Mouse (Mus musculus): ENCODE data around the gene B3gat2.

B3gat2 gene

DNA sequence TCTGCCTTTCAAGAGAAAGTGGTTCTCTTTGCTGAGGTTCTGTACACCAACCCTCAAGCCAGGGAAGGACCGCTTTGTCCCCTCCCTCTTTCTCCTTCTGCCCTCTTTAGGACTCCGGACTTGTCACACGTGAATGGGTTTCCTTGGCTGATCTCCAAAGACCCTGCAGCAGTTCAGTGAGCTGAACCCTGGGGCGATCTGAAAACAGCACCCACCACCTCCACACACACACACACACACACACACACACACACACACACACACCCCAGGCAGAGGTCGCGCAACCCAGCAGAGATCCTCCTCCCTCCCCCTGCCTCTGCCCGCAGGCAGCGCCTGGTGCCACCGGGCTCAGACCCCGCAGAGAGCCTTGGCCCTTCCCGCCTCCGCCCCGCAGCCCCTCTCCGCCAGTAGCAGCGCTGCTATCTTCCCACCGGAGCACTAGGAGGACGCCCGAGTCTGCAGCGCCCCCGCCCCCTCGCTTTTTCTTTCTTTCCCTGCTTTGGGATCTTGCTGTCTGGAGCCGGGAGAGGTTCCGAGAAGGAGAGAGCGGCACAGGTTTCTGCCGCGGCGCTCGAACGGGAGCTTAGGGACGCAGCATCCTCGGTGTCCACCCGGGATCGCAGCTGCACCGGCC, at the start of gene B3gat2:
Gene B3gat2, plus strand, starts transcription at position 252 of the 634 bp plus-strand sequence.
- peak; percentile 32 for DNase-seq (ENCODE audit: low read depth, low spot score)

DNA sequence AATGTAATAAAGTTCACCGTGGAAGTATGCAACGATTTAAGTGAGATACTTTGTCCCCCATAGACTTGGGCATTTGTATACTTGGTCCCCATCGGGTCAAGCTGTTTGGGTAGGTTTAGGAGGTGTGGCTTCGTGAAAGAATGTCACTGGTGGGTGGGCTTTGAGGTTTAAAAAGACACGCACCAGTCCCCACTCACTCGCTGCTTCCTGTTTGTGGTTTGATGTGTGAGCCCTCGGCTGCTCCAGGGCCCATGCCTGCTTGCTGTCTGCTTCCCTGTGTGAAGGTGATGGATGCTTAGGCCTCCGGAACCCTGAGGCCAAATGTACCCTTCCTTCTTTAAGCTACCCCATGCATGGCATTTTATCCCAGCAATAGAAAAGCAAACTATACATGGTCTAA, 41.2 kb upstream of the B3gat2 start:
- DNase-seq (ENCODE audit: low read depth, low spot score): no peak

DNA sequence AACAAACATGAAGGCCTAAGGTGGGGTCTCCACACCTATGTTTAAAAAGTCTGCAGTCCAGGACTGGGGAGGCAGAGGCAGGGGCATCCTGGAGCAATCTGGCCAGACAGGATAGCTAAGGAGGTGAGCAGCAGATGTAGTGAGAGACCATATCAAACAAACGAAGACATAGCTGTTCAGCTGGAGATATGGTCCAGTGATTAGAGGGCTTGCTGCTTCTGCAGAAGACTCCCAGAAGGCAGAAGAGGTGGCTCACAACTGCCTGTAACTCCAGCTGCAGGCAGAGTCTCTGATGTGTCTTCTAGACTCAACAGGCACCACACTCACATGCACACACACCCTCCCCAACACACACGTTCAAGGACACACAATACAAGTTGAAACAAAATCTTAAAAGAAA, 40.5 kb upstream of the B3gat2 start:
- no peak for DNase-seq (ENCODE audit: low read depth, low spot score)

DNA sequence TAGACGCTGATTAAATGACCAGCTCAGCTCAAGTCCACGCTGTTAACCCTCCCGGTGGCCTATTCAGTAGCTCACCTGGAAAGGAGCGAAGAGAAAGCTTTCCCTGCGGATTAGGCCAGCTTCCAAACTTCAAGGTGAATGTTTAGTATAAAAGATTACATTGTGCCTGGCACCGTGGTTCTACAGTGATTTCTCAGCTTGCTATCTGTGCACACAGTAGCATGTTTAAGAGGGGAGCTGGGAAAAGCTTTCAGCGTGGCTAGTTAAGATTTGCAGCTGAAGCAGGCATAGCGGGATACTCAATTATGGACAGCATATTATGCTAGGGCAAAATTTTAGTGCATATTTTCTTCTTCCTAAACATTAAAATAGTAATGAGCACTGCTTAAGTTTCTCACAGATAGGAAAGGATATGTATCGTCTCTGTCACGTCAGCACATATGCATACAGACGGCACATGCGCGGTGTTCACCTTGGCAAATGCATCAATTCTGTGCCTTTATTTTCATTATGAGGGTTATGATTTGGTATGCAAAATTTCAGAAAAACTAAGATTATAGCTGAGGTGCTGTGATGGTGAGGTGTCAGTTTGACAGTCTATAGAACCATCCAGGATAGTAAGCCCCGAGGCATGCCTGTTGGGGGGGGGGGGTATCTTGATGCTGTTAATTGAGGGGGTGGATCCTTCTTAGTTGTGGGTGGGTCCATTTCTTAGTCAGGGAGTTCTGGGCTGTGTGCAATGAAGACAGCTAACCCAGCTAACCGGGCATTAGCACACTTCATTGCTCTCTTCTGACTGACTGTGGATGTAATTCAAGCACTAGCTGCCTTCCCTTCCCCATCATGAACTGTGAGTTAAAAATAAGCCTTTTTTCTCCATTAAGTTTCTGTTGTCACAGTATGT, 38.8 kb upstream of the B3gat2 start:
- no peak for DNase-seq (ENCODE audit: low read depth, low spot score)

DNA sequence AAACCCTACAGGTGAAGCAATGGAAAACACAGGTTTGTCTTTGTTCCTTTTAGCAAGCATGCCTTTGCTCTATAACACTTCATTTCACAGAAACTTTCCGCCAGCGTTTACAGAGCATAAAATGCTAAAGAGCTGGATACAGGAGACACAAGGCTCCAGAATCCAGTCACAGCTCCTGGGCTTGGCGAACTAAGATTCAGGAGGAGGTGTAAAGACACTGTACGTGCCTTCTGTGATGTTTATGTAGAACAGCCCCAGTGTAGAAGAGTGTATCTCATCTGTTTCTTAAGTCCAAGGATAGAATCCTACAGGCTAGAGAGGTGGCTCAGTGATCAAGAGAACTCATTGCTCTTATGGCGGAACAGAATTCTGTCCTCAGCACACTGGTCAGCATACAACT, 30.2 kb upstream of the B3gat2 start:
- no peak for DNase-seq (ENCODE audit: low read depth, low spot score)

DNA sequence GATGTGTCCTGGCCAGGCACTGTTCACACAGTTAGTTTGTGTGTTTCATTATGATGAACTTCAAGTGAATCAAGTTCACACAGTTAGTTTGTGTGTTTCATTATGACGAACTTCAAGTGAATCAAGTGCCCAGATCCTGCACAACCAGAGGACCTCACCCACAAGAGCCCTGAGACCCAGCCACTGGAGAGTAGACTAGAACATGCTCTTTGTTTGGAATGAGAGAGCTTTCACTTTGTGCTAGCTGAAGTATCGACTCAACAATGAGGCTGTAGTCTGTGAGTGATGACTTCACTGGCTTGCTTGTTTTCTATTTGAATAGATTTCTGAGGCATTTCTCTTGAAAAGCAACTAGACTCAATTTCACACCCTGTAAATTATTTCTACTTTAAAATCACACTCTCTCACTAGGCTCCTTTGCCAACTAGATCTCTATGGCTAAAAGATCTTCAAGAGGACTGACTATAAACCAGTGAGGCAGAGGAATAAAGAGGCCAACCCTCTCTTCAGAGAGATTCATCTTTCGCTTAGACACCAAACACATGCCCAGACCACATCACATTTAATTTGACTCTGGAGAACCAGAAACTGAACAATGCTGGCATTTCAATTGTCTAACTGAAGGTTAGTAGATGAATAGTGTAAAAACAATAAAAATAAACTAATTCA, 10.6 kb upstream of the B3gat2 start:
- no peak for DNase-seq (ENCODE audit: low read depth, low spot score)

DNA sequence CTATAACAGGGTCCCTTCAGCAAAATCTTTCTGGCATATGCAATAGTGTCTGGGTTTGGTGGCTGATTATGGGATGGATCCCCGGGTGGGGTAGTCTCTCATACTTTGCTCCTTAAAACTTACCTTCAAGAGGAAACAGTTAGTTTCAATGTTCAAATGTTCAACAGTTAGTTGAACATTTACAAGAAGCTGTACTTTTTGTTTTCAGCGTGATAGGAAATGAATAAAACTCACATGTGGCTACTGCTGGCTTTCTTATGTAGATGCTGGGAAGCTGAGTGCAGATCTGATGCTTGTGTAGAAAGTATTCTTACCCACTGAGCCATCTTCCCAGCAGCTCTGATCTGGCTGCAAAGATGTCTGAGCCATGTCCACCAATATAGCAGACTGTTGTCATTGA, 8.5 kb upstream of the B3gat2 start:
- no peak for DNase-seq (ENCODE audit: low read depth, low spot score)

DNA sequence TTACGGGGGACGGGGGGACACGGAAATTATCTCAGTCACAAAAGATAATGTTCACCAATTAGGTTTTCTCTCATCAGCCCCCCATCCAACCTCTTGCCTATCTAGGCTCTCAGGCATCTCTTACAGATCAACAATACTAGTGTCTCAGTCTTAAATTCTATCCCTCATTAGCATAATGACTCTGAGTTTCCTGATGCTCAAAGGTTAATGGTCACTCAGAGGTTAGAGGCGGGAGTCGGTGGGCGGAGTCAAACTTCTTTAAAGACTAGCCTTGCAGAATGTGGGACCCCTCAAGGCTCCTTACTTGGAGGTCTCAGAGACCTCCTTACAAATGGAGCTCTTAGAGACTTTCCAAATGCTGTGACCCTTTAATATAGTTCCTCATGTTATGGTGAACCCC, 8.0 kb upstream of the B3gat2 start:
- DNase-seq (ENCODE audit: low read depth, low spot score): no peak

DNA sequence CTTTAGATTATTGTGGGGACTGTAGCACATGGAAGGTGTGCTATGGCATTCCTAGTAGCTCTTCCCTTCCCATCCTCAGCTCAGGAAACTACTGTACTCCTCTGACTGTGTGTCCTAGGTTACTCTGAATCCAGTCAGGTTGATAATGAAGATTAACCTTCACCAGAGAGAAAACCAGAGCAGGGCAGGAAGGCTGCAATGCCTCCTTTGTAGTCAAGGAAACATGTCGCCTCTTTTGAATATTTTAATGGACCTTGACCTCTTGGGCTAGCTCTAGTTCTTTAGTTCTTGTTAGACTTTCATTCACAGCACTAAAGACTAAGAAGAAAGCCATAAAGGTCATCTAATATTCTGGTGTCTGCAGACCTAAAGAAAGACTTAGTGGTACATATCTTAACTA, 7.2 kb upstream of the B3gat2 start:
- DNase-seq (ENCODE audit: low read depth, low spot score): no peak

DNA sequence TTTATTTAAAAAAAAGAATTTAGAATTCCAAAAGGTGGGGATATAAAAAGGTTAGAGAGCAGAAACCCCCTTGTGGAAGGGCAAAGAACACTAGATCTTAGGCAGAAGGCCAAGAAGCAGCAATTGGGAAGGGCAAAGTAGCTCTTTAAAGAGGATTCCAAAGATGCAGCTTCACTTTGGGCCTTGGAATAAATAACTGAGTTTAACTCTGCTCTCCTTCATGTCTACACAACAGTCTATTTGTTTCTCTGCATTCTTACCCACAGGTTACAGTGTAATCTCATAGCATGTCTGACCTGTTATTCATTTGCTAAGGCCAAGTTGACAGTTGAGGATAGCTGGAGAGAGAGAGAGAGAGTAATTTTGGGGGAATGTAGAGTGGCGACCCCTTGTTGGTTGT, 6.6 kb upstream of the B3gat2 start:
- no peak for DNase-seq (ENCODE audit: low read depth, low spot score)

DNA sequence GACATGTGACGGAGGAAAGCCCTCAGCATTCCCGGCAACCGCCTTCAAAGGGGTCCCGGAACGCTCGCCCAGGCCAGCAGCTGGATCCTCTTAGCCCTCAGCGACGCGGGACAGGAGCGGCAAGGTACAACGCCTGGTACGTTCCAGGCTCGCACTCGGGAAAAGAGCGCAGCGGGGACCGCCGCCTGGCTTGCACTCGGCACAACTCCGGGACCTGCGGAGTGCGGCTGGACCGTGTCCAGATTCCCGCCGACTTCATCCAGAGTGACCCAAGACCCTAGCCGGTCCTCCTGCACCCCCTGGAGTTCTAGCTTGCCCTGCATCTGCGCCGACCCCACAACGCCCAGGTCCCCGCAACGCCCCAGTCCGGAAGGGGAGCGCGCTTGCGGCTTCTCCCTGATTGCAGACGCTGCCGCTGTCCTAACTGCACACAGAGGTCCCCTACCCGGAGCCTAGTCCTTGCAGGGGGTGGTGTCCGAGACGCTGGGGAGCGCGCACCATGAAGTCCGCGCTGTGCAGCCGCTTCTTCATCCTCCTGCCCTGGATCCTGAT, 659 bp downstream of the B3gat2 start:
- peak; percentile 40 for DNase-seq (ENCODE audit: low read depth, low spot score)

DNA sequence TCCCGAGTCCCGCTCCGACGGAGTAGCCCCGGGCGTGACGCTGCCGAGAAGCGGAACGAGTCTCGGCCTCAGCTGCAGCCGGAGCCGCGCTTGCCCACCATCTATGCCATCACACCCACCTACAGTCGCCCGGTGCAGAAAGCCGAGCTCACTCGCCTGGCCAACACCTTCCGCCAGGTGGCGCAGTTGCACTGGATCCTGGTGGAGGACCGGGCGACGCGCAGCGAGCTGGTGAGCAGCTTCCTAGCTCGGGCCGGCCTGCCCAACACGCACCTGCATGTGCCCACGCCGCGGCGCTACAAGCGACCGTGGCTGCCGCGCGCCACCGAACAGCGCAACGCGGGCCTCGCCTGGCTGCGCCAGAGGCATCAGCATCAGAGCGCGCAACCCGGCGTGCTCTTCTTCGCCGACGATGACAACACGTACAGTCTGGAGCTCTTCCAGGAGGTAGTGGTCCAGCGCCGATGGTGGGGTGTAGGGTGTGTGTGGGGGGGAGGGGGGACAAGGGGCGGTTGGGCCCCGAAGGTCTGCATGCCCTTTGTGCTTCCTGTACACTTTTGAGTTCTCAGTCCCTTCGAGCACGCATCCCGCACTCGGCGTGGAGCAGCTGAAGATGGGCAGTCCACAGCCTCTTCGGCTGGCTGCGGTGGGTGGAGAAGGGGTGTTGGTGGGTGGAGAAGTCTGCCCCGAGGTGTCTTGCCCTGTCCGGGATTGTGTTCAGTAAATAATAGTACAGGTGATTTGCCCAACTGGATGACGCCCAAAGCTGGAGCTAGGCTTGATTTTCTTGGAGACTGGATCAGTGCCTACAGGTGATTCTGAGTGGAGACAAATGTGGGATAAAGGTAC, 1.5 kb downstream of the B3gat2 start:
- peak; percentile 95 for DNase-seq (ENCODE audit: low read depth, low spot score)

DNA sequence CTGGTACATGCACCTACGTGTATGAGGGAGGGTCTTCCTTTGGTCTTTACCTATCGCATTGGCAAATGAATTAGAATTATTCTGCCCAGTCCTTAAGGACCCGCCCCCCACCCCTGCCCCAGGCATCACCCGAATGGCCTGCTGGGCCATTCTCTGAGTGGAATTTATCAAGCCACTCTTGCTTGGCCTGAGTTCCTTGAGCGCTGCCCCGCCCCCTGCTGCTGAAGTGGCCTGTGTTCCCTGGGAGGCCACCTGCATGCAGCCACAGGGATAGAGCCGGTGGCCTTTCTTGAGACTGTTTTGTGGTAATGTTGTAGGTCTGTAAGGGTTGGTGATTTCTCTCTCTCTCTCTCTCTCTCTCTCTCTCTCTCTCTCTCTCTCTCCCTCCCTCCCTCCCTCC, 2.2 kb downstream of the B3gat2 start:
- no peak for DNase-seq (ENCODE audit: low read depth, low spot score)

DNA sequence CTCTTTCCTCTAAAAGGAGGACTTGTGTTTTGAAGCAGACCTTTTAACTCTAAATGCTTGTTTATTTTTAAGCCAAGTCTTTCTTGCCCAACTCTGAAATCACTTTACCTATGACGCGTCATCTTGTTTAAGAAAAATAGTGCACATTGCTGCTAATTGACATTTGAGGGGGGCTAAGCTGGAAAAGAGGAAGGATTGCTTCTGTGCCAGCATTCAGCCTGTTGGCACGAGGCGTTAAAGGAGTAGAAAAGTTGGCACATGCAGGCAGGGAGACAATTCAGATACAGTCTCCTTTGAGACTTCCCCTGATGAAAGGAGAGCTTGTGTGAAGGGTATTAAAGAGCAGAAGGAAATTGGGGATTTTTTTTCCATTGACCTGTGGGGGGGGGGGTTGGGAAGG, 3.2 kb downstream of the B3gat2 start:
- no peak for DNase-seq (ENCODE audit: low read depth, low spot score)

DNA sequence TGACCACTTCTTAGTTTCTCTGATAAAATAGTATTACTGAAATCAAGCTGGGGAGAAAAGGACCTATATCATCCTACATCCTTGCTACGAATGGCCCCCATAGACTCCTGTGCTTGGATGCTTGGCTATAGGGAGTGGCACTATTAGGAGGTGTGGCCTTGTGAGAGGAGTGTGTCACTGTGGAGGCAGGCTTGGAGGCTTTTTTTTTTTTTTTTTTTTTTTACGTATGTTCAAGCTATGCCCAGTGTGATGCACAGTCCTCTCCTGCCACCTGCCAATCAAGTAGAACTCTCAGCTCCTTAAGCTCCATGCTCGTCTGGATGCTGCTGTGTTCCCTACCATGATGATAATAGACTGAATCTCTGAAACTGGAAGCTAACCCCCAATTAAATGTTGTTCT, 11.5 kb downstream of the B3gat2 start:
- no peak for DNase-seq (ENCODE audit: low read depth, low spot score)

DNA sequence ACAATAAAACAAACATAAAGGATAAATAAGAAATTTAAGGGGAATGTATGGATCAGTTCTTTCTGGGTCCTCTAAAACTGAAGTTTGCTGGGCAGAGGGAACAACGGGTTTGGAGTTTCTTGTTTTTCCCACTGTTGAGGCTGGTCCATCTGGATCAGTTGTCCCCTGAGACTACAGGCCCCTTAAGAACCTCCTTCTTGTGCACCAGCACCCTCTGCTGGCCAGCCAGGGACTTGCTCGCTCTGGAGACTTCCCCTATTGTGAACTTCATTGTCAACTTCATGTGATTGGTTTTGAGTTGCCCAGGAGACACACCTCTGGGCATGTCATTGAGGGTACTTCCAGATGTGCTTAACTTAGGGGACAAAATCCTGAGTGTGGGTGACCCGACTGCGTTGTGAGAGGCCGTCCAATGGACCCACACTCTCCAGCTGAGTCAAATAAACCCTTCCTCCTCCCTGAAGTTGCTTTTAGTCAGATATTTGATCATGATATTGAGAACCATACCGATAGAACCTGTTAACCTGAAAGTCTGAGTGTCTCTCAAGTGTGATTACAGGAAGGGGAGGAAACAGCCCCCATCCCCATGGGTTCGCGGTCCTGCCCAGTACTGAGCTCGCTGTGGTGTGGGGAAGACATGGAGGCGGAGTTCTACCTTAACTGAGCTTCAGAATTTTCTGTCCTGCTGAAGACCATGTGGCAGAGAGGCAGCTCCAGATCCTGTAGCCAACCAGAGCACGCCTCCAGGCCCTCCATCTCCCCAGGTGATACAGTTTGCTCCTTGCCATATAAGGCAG, 31.4 kb downstream of the B3gat2 start:
- DNase-seq (ENCODE audit: low read depth, low spot score): peak; percentile 78

DNA sequence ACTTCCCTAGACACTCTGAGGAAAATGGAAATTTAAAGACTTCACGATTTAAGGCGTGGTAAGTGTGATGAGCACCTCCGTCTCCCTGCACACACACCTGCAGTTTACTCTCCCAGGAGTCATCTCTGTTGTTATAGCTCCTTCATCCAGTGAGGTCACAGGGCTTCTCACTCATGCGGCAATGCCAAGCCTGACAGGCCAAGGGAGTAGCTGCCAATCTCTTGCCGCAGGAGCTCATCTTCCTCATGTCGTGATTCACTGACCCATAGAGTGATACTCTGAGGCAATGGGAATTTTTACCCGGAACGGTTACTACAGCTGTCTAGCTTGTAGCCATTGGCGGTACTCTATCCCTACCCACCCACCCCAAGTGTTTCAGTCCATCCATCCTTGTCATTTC, 36.8 kb downstream of the B3gat2 start:
- no peak for DNase-seq (ENCODE audit: low read depth, low spot score)

DNA sequence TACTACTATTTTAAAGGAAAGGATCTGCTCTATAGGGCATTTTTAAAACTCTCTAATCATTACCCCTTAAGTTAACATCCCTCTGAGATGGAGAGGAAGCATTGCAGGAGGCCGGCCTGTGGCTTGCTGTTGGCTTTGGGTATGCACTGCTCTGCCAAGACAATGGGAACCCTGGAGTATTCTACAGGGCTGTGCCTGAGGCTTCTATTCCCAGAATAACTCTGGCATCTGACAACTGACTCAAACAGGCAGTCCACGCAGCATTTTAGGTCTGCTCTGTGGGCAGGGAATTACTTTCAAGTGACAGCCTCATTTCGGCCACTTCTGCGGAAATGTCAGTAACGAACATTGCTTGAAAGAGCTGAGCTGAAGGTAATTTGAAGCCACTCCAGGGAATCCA, 60.1 kb downstream of the B3gat2 start:
- DNase-seq (ENCODE audit: low read depth, low spot score): no peak

DNA sequence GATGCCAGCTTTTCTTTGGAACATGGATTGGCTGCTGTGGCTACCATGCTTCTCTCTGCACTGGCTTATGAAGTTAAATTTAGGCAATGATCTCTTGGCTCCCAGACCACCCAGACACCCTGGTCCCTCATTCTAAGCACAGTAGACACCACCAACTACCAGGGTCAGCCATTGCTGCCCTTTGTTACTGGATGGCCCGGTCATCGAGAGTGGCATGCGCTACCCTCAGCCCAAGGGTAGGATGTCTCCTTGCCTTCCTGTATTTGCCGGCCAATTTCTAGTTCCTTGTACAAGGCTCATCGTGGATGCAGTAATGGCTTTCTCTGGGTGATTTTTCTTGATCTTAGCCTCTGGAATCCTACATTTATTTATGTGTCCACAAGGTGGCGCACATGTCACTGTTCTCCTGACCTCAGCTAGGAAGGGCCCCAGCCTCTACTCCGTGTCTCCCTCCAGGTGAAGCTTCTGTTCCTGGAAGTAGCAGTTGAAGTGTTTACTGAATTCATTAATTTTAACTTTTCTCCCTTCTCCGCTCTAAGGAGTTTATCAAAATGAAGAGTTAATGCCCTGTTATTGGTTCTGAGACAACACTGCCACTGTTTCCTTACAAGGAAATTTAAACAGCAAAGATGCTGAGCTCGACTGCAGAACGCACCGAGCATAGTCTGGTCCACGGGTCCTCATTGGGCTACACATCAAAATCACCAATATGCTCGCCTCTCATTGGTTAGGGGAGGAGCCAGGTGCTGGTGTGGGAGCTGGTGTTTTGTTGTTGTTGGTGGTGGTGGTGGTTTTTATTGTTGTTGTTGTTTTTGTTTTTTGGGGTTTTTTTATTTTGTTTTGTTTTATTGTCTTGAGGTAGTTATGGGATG, 65.6 kb downstream of the B3gat2 start:
- DNase-seq (ENCODE audit: low read depth, low spot score): peak; percentile 74

DNA sequence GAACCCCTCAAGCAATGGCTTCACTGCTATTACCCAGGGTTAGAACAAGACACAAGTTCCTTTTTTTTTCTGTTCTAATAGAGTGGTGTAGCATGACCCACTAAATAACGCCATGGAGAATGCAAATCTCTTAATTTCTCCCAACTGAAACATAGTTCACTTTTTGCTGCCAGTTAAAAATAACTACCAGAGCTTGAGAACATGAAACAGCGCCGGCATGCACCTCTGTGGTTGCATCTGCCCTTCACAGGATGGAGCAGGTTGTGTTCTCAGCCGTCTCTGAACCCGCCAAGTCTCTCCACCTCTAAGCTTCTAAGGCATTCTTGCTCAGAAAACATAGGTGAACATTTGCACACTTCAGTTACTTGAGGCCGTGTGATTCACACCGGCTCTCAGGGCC, 72.7 kb downstream of the B3gat2 start:
- no peak for DNase-seq (ENCODE audit: low read depth, low spot score)
